Mouse (Mus musculus): ENCODE measurements around the gene Susd6. TPM values are rescaled to one million over a fixed set of nuclear protein-coding genes. Genes with fewer than 3 reads are reported as not detected.
A peak's percentile ranks its signal among the peaks of the same experiment; 100 is the strongest.

The Susd6 gene
- polyA plus RNA-seq, 1 experiment from 2014 or later: 11.9 TPM

DNA sequence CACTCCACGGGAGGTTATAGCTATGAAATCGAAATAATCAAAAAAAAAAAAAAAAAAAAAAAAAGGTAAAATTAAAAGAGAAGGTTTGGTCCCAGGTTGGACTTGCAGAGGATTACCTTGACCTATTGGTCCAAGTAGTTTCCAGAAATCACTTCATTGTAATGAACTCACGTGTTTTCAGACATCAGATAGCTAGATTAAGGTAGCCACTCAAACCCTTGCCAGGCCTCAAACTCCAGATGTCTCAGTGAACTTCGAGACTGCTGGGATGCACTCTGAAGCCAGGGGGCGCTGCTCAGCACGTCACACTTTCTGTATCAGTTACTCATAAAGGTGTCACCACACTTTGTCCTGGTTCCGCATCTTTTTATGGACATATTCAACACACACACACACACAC lies 127.5 kb downstream of the Susd6 start:
- no peaks in the 10 kb centered on the region for H3K36me3 ChIP-seq (replicated peaks)
- H3K4me3 ChIP-seq: no peak overlapping the region
- DNase-seq (ENCODE audit: extremely low spot score, low spot score): no peak
- WGBS: 60% methylated on average over 7 of the region's 7 CpGs
- no peak overlapping the region for H3K27ac ChIP-seq
- H3K9me3 ChIP-seq: no peaks in the 10 kb centered on the region
- H3K27me3 ChIP-seq (ENCODE audit: poor library complexity, severe bottlenecking): peaks cover 2% of the 10 kb centered on the region; the same call in 1 of the 2 replicates
- peaks cover 3% of the 10 kb centered on the region for H3K4me1 ChIP-seq

DNA sequence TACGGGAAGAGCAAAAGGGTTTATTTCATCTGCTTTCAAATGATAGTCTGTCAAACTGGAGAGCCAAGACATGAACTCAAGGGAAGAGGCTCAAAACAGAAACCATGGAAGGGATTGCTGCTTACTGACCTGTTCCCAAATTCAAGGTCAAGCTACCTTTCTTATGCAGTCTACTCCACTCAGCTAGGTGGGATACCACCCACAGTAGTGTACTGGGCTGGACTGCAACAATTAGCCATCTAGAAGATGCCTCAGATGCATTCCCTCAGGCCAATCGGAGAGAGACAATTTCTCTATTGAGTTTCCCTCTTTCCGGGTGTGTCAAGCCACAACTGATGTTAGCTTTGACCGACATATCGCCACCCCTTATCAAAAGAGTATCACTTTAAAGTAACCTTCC lies 131.0 kb downstream of the Susd6 start:
- WGBS: 97% methylated on average over 5 of the region's 5 CpGs
- DNase-seq (ENCODE audit: extremely low spot score, low spot score): no peak

DNA sequence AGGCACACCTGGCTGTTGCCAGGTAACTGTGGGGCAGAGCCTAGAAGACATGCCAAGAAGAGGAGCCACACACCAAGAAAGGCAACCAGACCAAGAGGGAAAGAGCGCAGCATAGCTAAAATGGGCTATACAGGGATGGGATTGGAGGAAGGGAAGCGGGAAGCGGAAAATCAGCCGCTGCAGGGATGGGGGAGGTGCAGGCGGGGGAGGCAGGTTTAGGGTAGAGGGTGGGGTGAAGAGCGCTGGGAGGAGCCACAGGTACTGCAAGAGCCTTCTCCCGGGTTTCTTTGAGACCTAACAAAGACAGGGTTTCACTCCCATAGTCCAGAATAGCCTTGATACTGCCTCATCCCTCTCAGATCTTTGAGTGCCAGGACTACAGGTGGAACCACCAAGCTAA lies 132.6 kb downstream of the Susd6 start:
- Histone ChIP-seq H3K27ac (no peak overlapping the region), H3K4me1 (peaks cover 18% of the 10 kb centered on the region), H3K27me3 (ENCODE audit: poor library complexity, severe bottlenecking) (peaks cover 8% of the 10 kb centered on the region; the same call in 1 of the 2 replicates), H3K36me3 (replicated peaks) (no peaks in the 10 kb centered on the region), H3K9me3 (no peaks in the 10 kb centered on the region), H3K4me3 (peak overlapping the region; percentile 25; the same call in 1 of the 2 replicates)
- no peak for DNase-seq (ENCODE audit: extremely low spot score, low spot score)
- 9% methylated on average over 7 of the region's 7 CpGs for WGBS

More for the DNA sequence above, 131.0 kb downstream of the Susd6 start:
- Histone ChIP-seq H3K4me1 (peaks cover 18% of the 10 kb centered on the region), H3K36me3 (replicated peaks) (no peaks in the 10 kb centered on the region), H3K27me3 (ENCODE audit: poor library complexity, severe bottlenecking) (peaks cover 8% of the 10 kb centered on the region; the same call in 1 of the 2 replicates), H3K27ac (no peak overlapping the region), H3K4me3 (no peak overlapping the region), H3K9me3 (no peaks in the 10 kb centered on the region)

DNA sequence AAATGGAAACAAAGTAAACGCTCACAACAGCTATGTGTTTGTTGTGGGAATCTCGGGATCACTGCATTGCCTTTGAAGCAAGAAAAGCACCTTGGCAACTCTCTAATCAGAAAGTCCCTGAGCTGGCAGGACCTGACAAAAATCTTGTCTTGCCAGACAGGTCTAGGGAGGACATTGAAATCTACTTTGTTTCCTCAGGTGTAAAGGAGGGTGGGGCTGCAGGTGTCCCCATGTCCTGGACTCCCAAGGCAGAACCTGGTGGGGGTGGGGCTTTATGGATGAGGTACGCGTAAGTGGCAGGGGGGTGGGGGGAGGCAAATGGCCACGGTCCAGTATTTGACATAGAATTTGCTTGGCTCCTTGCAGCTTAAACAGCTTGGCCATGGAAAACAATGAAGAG lies 133.3 kb downstream of the Susd6 start:
- no peaks in the 10 kb centered on the region for H3K9me3 ChIP-seq
- no peaks in the 10 kb centered on the region for H3K36me3 ChIP-seq (replicated peaks)
- H3K4me1 ChIP-seq: peaks cover 18% of the 10 kb centered on the region
- no peak for DNase-seq (ENCODE audit: extremely low spot score, low spot score)
- H3K4me3 ChIP-seq: no peak overlapping the region
- 70% methylated on average over 5 of the region's 5 CpGs for WGBS
- peaks cover 8% of the 10 kb centered on the region; the same call in 1 of the 2 replicates for H3K27me3 ChIP-seq (ENCODE audit: poor library complexity, severe bottlenecking)
- no peak overlapping the region for H3K27ac ChIP-seq

DNA sequence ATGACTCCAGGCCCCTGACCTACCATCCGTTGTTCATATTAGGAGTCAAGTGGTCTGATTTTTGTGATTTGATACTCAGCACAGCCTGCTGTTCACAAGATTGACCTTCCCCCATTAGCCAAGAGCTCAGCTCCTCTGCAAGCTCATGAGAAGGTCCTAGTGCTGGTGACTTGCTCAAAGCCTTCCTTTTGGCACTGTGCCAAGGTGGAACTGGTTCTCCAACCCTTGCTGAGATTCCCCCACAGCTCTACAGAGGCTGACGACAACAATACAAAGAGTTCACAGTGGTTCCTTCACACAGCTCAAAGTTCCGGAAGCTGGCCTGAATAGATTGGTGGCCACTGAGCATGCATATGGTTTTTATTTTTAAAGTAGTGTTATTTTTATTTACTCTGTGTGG lies 133.9 kb downstream of the Susd6 start:
- 79% methylated on average over 3 of the region's 3 CpGs for WGBS
- Histone ChIP-seq H3K27me3 (ENCODE audit: poor library complexity, severe bottlenecking) (peaks cover 8% of the 10 kb centered on the region; the same call in 1 of the 2 replicates), H3K9me3 (no peaks in the 10 kb centered on the region), H3K4me1 (peaks cover 18% of the 10 kb centered on the region), H3K36me3 (replicated peaks) (no peaks in the 10 kb centered on the region), H3K4me3 (no peak overlapping the region), H3K27ac (no peak overlapping the region)
- no peak for DNase-seq (ENCODE audit: extremely low spot score, low spot score)

DNA sequence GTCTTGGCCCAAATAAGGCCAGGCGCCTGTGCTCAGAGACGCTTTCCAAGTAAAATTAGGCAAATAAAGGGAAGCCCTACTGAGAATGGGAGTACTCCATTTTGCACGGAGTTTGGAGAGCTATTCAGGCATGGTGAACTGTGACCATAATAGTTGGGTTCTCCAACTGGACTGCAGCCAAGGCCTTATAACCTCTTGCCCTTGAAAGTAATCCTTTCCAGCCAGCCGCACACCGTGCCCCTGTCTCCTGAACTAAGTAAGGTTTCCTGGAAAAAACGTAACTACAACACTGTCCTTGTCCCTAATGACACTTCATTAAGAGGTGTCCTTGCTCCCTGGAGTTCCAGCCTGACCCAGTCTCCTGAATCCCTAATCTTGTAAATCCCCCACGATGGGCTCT lies 135.6 kb downstream of the Susd6 start:
- no peak for DNase-seq (ENCODE audit: extremely low spot score, low spot score)
- Histone ChIP-seq H3K4me3 (no peak overlapping the region), H3K36me3 (replicated peaks) (no peaks in the 10 kb centered on the region), H3K27me3 (ENCODE audit: poor library complexity, severe bottlenecking) (peaks cover 8% of the 10 kb centered on the region; the same call in 1 of the 2 replicates), H3K27ac (no peak overlapping the region), H3K9me3 (no peaks in the 10 kb centered on the region), H3K4me1 (peaks cover 18% of the 10 kb centered on the region)
- 51% methylated on average over 7 of the region's 7 CpGs for WGBS

DNA sequence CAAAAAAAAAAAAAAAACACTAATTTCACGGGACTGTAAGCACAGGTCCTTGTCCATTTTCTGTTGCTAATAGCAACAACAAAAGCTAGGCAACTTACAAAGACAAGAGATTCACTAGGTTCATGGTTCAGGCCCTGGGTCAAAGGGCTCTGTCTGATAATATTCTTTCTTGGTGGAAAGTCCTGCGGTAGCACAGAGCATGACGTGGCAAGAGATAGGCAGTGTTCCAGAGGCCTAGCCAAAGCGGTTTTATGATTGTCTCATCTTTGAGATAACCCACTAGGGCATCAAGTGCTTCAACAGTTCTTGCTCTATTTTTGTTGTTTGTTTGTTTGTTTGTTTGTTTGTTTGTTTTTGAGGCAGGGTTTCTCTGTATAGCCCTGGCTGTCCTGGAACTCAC lies 136.2 kb downstream of the Susd6 start:
- WGBS: 93% methylated on average over 4 of the region's 4 CpGs
- H3K36me3 ChIP-seq (replicated peaks): no peaks in the 10 kb centered on the region
- DNase-seq (ENCODE audit: extremely low spot score, low spot score): no peak
- H3K4me3 ChIP-seq: no peak overlapping the region
- H3K27me3 ChIP-seq (ENCODE audit: poor library complexity, severe bottlenecking): peaks cover 8% of the 10 kb centered on the region; the same call in 1 of the 2 replicates
- no peaks in the 10 kb centered on the region for H3K9me3 ChIP-seq
- peaks cover 18% of the 10 kb centered on the region for H3K4me1 ChIP-seq
- no peak overlapping the region for H3K27ac ChIP-seq

DNA sequence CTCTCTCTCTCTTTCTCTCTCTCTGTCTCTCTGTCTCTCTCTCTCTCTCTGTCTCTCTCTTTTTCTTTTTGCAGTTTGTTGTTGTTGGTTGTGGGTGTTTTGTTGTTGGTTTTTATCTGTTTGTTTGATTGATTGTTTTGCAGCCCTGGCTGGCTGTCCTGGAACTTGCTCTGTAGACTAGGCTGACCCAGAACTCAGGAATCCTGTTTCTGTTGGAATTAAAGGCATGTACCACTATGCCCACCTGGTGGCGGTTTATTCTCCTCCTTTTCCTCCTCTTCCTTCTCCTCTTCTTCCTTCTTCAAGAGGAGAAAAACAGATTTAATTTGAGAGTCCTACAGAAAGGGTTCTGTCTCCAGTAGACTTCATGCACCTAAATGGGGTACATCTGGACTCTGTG lies 137.2 kb downstream of the Susd6 start:
- no peaks in the 10 kb centered on the region for H3K36me3 ChIP-seq (replicated peaks)
- H3K9me3 ChIP-seq: no peaks in the 10 kb centered on the region
- H3K27ac ChIP-seq: no peak overlapping the region
- H3K4me3 ChIP-seq: no peak overlapping the region
- peaks cover 8% of the 10 kb centered on the region; the same call in 1 of the 2 replicates for H3K27me3 ChIP-seq (ENCODE audit: poor library complexity, severe bottlenecking)
- DNase-seq (ENCODE audit: extremely low spot score, low spot score): no peak
- WGBS: 74% methylated on average over 1 of the region's 1 CpGs
- H3K4me1 ChIP-seq: peaks cover 17% of the 10 kb centered on the region

DNA sequence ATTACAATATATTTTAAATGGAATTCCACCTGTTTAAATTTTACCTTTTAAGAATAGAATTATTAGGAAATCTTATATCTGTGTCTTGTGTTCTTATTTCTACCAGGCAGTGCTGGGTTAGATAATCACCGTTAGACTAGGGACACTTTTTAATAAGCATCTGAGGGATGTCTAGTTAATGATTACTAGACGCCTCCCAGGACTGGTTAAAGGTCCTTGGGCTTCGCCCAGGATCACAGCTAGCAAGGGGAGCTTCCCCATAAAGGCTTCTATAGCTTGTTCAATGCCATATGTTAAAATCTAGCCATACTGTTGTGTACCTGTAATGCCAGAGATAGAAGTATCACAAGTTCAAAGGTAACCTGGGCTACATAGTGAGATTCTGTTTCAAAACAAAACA lies 138.6 kb downstream of the Susd6 start:
- Histone ChIP-seq H3K36me3 (replicated peaks) (no peaks in the 10 kb centered on the region), H3K27ac (no peak overlapping the region), H3K9me3 (no peaks in the 10 kb centered on the region), H3K4me3 (no peak overlapping the region), H3K27me3 (ENCODE audit: poor library complexity, severe bottlenecking) (no peaks in the 10 kb centered on the region), H3K4me1 (peaks cover 9% of the 10 kb centered on the region; the same call in 1 of the 2 replicates)
- no peak for DNase-seq (ENCODE audit: extremely low spot score, low spot score)
- WGBS: 88% methylated on average over 3 of the region's 3 CpGs

DNA sequence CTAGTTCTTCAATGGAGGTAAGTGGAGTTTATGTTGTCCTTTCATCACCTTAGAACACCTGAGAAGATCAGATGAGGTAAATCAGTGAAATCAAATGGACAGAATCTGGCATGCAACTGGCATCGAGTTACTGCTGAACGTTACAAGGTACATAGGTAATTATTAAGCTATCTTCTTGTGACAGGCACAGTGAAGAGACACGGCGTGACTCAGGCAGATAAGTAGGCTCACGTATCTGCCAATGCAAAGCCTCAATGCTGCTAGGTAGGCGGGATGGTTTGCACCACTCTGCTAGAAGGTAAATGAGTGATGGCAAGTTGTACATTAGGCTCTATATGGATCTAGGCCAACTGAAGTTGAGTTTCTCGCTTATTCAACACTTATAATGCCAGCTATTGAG lies 139.8 kb downstream of the Susd6 start:
- 91% methylated on average over 7 of the region's 7 CpGs for WGBS
- Histone ChIP-seq H3K27me3 (ENCODE audit: poor library complexity, severe bottlenecking) (no peaks in the 10 kb centered on the region), H3K27ac (no peak overlapping the region), H3K36me3 (replicated peaks) (no peaks in the 10 kb centered on the region), H3K9me3 (no peaks in the 10 kb centered on the region), H3K4me1 (peaks cover 6% of the 10 kb centered on the region; the same call in 1 of the 2 replicates), H3K4me3 (no peak overlapping the region)
- DNase-seq (ENCODE audit: extremely low spot score, low spot score): no peak

Other genes with a start within 250 kb of the Susd6 start
- gene Slc39a9, start 146.6 kb upstream of the Susd6 start, polyA plus RNA-seq (2016; fragmentation: Nextera tagmentation; extraction: Ambion mirVana): 28.5 and 31.1 TPM in 2 replicates
- 542 and 544 TPM in 2 replicates for gene Erh, start 146.2 kb upstream of the Susd6 start, polyA plus RNA-seq (2016; fragmentation: Nextera tagmentation; extraction: Ambion mirVana)
- gene Plekhd1, start 97.9 kb upstream of the Susd6 start, polyA plus RNA-seq (2016; fragmentation: Nextera tagmentation; extraction: Ambion mirVana): 0.27 and 0.55 TPM in 2 replicates
- gene Ccdc177, start 29.8 kb upstream of the Susd6 start, polyA plus RNA-seq (2016; fragmentation: Nextera tagmentation; extraction: Ambion mirVana): 1.6 and 1.7 TPM in 2 replicates
- 538 and 563 TPM in 2 replicates for gene Srsf5, start 155.0 kb downstream of the Susd6 start, polyA plus RNA-seq (2016; fragmentation: Nextera tagmentation; extraction: Ambion mirVana)
- 0.60 and 0.79 TPM in 2 replicates for gene Slc10a1, start 178.2 kb downstream of the Susd6 start, polyA plus RNA-seq (2016; fragmentation: Nextera tagmentation; extraction: Ambion mirVana)
- 14.9 and 15.9 TPM in 2 replicates for gene Smoc1, start 236.3 kb downstream of the Susd6 start, polyA plus RNA-seq (2016; fragmentation: Nextera tagmentation; extraction: Ambion mirVana)

Measured in forebrain, embryonic 10.5 days (tissue).